Mouse (Mus musculus): Measurements from ENCODE around the gene Siglece. TPM values are rescaled to one million over a fixed set of nuclear protein-coding genes. Genes with fewer than 3 reads are reported as not detected.

Gene Siglece
- 5.9 and 8.5 TPM in 2 replicates for polyA plus RNA-seq (2012; rRNA removed)

GRCm38 (mm10) chr7:43660002-43660401 lies at the start of gene Siglece:
Gene Siglece (minus strand): TSS chr7:43660161.

GRCm38 (mm10) chr7:43690118-43690517 lies 30.2 kb upstream of the Siglece start, which contains the start of gene Klk14:
Gene Klk14 (plus strand): TSS chr7:43690418.

GRCm38 (mm10) chr7:43671809-43672580 lies 12.0 kb upstream of the Siglece start, which contains the start of gene Ctu1:
Gene Ctu1 (plus strand): TSS chr7:43672016.

GRCm38 (mm10) chr7:43634500-43634899 lies 25.5 kb downstream of the Siglece start, which contains the start of gene Ceacam18:
Gene Ceacam18 (plus strand): TSS chr7:43634707.

GRCm38 (mm10) chr7:43606896-43607742 lies 52.8 kb downstream of the Siglece start, which contains the start of gene Zfp819:
Gene Zfp819 (plus strand): TSS chr7:43607169.

Other genes starting within 250 kb of the Siglece start
- 0.06 and 0.07 TPM in 2 replicates for gene Lim2, start 232.5 kb downstream of the Siglece start, polyA plus RNA-seq (2012; rRNA removed)
- 6.7 and 6.9 TPM in 2 replicates for gene Nkg7, start 223.1 kb downstream of the Siglece start, polyA plus RNA-seq (2012; rRNA removed)
- gene Cldnd2, start 219.4 kb downstream of the Siglece start, polyA plus RNA-seq (2012; rRNA removed): 0.56 and 1.4 TPM in 2 replicates
- 327 and 343 TPM in 2 replicates for gene Etfb, start 216.1 kb downstream of the Siglece start, polyA plus RNA-seq (2012; rRNA removed)
- 0.08 and 0.30 TPM in 2 replicates for gene Gm45233, start 216.0 kb downstream of the Siglece start, polyA plus RNA-seq (2012; rRNA removed)
- gene Vsig10l, start 197.0 kb downstream of the Siglece start, polyA plus RNA-seq (2012; rRNA removed): 0.81 and 0.91 TPM in 2 replicates
- 0.01 and 0.03 TPM in 2 replicates for gene Iglon5, start 170.1 kb downstream of the Siglece start, polyA plus RNA-seq (2012; rRNA removed)
- not detected in 2 replicates for gene 4931406B18Rik, start 154.2 kb downstream of the Siglece start, polyA plus RNA-seq (2012; rRNA removed)
- gene Cd33, start 115.7 kb downstream of the Siglece start, polyA plus RNA-seq (2012; rRNA removed): 9.2 and 11.9 TPM in 2 replicates
- 0.45 and 0.46 TPM in 2 replicates for gene Zfp658, start 97.9 kb downstream of the Siglece start, polyA plus RNA-seq (2012; rRNA removed)
- 1.0 and 1.1 TPM in 2 replicates for gene Zfp719, start 80.6 kb downstream of the Siglece start, polyA plus RNA-seq (2012; rRNA removed)
- 0.02 TPM in 1 of 2 replicates, not detected in the other for gene Zfp819, start 53.0 kb downstream of the Siglece start, polyA plus RNA-seq (2012; rRNA removed)
- 0.02 TPM in 1 of 2 replicates, not detected in the other for gene Ceacam18, start 25.5 kb downstream of the Siglece start, polyA plus RNA-seq (2012; rRNA removed)
- gene Ctu1, start 11.9 kb upstream of the Siglece start, polyA plus RNA-seq (2012; rRNA removed): 2.6 and 2.8 TPM in 2 replicates
- gene Klk14, start 30.3 kb upstream of the Siglece start, polyA plus RNA-seq (2012; rRNA removed): 0.02 TPM in 1 of 2 replicates, not detected in the other
- not detected in 2 replicates for gene Klk13, start 52.4 kb upstream of the Siglece start, polyA plus RNA-seq (2012; rRNA removed)
- not detected in 2 replicates for gene Klk12, start 108.7 kb upstream of the Siglece start, polyA plus RNA-seq (2012; rRNA removed)
- not detected in 2 replicates for gene Klk11, start 114.4 kb upstream of the Siglece start, polyA plus RNA-seq (2012; rRNA removed)
- gene Klk10, start 120.9 kb upstream of the Siglece start, polyA plus RNA-seq (2012; rRNA removed): 0.02 and 0.07 TPM in 2 replicates
- not detected in 2 replicates for gene Klk9, start 131.7 kb upstream of the Siglece start, polyA plus RNA-seq (2012; rRNA removed)
- 3.3 and 3.8 TPM in 2 replicates for gene Klk8, start 137.4 kb upstream of the Siglece start, polyA plus RNA-seq (2012; rRNA removed)
- gene Klk7, start 151.1 kb upstream of the Siglece start, polyA plus RNA-seq (2012; rRNA removed): not detected in 2 replicates
- gene Klk6, start 164.3 kb upstream of the Siglece start, polyA plus RNA-seq (2012; rRNA removed): not detected in 2 replicates
- not detected in 2 replicates for gene Klk5, start 181.8 kb upstream of the Siglece start, polyA plus RNA-seq (2012; rRNA removed)
- not detected in 2 replicates for gene Klk4, start 221.0 kb upstream of the Siglece start, polyA plus RNA-seq (2012; rRNA removed)